Mouse (Mus musculus) heart, embryonic 15.5 days (tissue): ENCODE measurements around the gene Dclre1c. TPM values are rescaled to one million over a fixed set of nuclear protein-coding genes. Genes with fewer than 3 reads are reported as not detected.
"Not testable (repeated sequence)": the region's sequence is repeated elsewhere in the genome, so short reads cannot be mapped to it uniquely, and the experiment has no call there.

Experiments used
- ATAC-seq: fragments of 200-750 bp; cut with Nextera tagmentation; replicated peaks from 2 replicates; pipeline ENCODE4 v1.8.0; 2017; ENCODE audit warnings: low read depth, moderate TSS enrichment; ENCODE audit not compliant: insufficient number of reproducible peaks, insufficient read depth, low FRiP score
- H3K27ac ChIP-seq: fragments of 300-500 bp; sonication (generic); 2 replicates; pipeline ENCODE4 v1.5.1; 2015; ENCODE audit warnings: mild to moderate bottlenecking, inconsistent platforms
- H3K27me3 ChIP-seq: fragments of 300-500 bp; sonication (generic); 2 replicates; pipeline ENCODE4 v1.6.1; 2015; ENCODE audit warnings: inconsistent platforms
- H3K36me3 ChIP-seq: fragments of 300-500 bp; sonication (generic); 2 replicates; pipeline ENCODE4 v1.6.1; 2015; ENCODE audit warnings: mild to moderate bottlenecking, inconsistent platforms
- H3K4me1 ChIP-seq: fragments of 300-500 bp; sonication (generic); replicated peaks from 2 replicates; pipeline ENCODE4 v1.6.1; 2015; ENCODE audit warnings: inconsistent platforms
- H3K4me2 ChIP-seq: fragments of 300-500 bp; sonication (generic); 2 replicates; pipeline ENCODE4 v1.6.1; 2015; ENCODE audit warnings: inconsistent platforms, mild to moderate bottlenecking, moderate library complexity
- H3K4me3 ChIP-seq: fragments of 300-500 bp; sonication (generic); 2 replicates; pipeline ENCODE4 v1.5.1; 2015; ENCODE audit warnings: mild to moderate bottlenecking, inconsistent platforms
- H3K9ac ChIP-seq: fragments of 300-500 bp; sonication (generic); 2 replicates; pipeline ENCODE4 v1.6.1; 2015; ENCODE audit warnings: mild to moderate bottlenecking, inconsistent platforms
- H3K9me3 ChIP-seq: fragments of 300-500 bp; sonication (generic); replicated peaks from 2 replicates; pipeline ENCODE4 v1.6.1; 2016; ENCODE audit warnings: inconsistent platforms
- WGBS: fragments of 180-500 bp; shearing (Covaris S2); methylation state at CpG from one replicate; pipeline ENCODE4 v1.1.7; 2015; ENCODE audit warnings: mixed read lengths; 5-methylcytosine and 5-hydroxymethylcytosine counted together
- polyA plus RNA-seq: library from polyadenylated mRNA; unstranded; fragments of >200 nt; fragmentation: Nextera tagmentation; extraction: Ambion mirVana; gene quantifications from 2 replicates; pipeline ENCODE4 v1.2.1, GENCODE M21; 2015

Dclre1c gene
- polyA plus RNA-seq = 3.4 and 5.3 TPM in 2 replicates

DNA sequence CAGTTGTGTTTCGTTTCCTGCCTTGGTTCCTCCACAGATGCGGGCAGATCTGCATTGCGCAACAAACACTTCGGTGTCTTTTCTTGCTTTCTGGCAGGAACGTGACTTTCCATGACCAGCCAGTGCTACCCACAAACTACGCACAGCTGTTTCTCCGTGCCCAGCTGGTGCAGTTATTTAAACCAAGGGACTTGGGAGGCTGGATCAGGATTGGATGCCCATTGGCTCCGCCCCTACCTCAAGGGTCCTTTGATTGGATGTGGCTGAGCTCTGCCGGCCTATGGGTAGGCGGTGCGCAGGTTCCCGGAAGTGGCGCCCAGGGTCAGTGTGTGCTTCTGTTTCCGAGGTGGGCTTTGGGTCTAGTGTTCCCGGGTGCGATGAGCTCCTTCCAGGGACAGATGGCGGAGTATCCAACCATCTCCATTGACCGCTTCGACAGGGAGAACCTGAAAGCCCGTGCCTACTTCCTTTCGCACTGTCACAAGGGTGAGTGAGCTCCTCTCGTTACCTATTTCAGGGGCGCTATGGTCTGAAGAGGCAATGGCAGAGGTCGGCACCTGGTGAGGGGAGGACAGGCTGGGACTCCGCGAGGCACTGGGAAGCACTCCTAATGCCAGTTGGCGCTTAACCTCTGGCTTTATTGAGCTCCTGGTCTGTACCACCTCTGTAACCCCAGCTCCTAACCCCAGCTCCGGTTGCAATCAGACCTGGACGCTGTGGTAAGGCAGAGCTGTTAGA lies at the start of gene Dclre1c:
Dclre1c (plus strand) TSS at position 291 of the 738 bp plus-strand sequence.
- Histone ChIP-seq H3K27ac (no peak within 1 kb of the TSS), H3K27me3 (no peaks in the 10 kb centered on the region), H3K4me2 (peak within 1 kb of the TSS; percentile 87), H3K9me3 (no peaks in the 10 kb centered on the region), H3K4me3 (peak within 1 kb of the TSS; percentile 70), H3K9ac (peak within 1 kb of the TSS; percentile 59), H3K4me1 (0 out of 2 replicates have a peak, but pooled peaks cover 4% of the 10 kb centered on the region), H3K36me3 (no peaks in the 10 kb centered on the region)
- ATAC-seq = peak; percentile 92
- WGBS = 1% methylated on average over 29 of the region's 29 CpGs

DNA sequence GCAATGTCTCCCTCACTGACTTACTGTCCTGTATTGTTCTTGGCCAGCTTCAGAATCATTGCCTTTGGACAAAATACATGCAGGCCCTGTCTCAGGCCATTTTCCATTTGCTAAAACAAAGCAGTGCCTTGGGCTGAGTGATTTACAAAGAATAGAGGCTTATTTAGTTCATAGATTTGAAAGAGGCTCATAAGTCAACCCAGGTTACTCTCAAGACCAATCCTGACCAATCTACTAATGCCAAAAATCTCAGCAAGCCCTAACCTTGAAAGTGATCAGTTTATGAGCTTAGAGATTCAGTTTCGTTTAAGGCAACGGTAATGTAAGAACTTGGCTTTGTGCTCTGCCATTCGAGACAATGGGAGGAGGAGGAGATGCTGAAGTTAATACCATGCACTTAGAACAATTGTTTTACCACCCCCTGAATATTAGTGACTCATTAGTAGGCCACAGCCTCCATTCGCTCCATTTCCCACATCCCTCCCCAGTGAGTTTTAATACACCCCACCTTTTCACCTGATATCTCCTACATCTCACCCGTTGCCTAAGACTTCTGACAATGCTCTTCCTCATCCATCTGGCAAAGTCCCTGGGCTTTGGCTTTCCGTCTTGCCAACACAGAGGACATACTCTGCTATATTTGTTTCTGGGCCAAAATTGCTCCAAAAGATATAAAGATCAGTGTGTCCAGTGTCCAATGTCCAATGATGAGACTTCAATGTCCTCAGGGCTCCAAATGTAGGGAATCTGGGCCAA lies 36.6 kb upstream of the Dclre1c start:
- ATAC-seq = no peak
- no peak overlapping the region for H3K27ac ChIP-seq
- no peaks in the 10 kb centered on the region for H3K27me3 ChIP-seq
- H3K4me3 ChIP-seq = no peak overlapping the region
- H3K9ac ChIP-seq = no peak overlapping the region
- H3K36me3 ChIP-seq = no peaks in the 10 kb centered on the region
- H3K9me3 ChIP-seq = no peaks in the 10 kb centered on the region
- no peaks in the 10 kb centered on the region for H3K4me1 ChIP-seq
- WGBS = 76% methylated on average over 6 of the region's 6 CpGs
- no peak overlapping the region for H3K4me2 ChIP-seq

DNA sequence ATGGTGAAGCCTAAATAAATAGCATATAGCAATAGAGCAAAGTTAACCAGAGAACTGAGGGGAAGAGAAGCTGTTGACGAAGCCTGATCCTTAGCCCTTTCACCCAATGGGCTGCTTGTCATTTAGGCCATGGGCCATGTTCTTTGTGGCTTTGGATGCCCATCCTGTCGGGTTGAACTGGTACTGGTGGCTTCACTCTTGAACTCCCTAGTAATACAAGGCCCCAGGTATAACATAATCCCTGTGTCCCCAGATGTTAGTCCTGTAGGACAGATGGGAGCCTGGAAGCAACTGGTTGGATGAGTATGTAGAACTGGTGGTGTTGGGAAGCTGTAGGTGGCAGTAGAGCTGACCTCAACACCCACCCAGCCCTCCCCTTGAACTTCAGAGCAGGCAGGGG lies 32.0 kb upstream of the Dclre1c start:
- Histone ChIP-seq H3K9me3 (no peaks in the 10 kb centered on the region), H3K27me3 (no peaks in the 10 kb centered on the region), H3K36me3 (no peaks in the 10 kb centered on the region), H3K4me2 (no peak overlapping the region), H3K27ac (no peak overlapping the region), H3K9ac (no peak overlapping the region), H3K4me3 (no peak overlapping the region), H3K4me1 (no peaks in the 10 kb centered on the region)
- ATAC-seq = no peak
- 71% methylated on average over 2 of the region's 2 CpGs for whole genome bisulfite sequencing

DNA sequence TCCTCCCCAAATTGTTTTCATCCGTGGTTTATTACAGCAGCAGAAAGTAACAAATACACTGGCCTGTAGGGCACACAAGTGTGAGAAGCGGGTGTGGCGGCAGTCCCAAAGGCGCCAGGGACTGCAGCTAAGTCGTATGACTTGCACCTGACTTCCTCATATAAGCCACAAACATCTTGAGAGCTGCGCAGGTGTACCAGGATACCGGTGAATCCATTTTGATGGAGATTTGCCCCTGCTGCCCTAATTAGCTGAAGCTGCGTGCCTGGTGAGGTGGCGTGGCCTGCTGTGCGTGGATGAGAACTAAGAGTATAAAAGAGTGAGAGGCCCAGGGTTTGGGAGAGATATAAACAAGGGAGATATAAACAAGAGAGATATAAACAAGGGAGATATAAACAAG lies 26.8 kb upstream of the Dclre1c start, which contains the start of gene Olah:
Olah (minus strand) TSS at position 101 of the 400 bp plus-strand sequence.
- H3K9me3 ChIP-seq, H3K9ac ChIP-seq, H3K27ac ChIP-seq, H3K4me3 ChIP-seq, H3K36me3 ChIP-seq, H3K4me2 ChIP-seq, H3K4me1 ChIP-seq, H3K27me3 ChIP-seq, ATAC-seq: not testable (repeated sequence)
- WGBS = 70% methylated on average over 10 of the region's 10 CpGs

DNA sequence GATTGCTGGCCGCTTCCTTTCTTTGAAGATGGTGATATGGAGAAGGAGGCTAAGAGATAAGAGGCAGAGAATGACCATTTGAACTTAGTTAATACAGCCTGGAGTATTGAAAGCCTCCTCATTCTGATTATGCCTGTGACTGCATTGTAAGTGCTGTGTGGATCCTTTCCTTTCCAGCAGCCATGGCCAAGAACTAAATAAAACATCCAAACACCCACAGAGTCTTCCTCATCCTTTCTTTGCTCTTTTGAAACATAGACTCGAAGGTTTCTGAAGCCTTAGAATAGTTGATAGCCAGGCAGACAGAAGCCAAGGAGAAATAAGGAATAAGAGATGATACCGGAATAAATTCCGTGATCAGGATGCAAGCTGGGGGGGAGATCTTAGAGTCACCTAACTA lies 17.9 kb upstream of the Dclre1c start:
- Histone ChIP-seq H3K36me3 (no peaks in the 10 kb centered on the region), H3K4me3 (no peak overlapping the region), H3K27ac (no peak overlapping the region), H3K4me2 (no peak overlapping the region), H3K9me3 (no peaks in the 10 kb centered on the region), H3K4me1 (no peaks in the 10 kb centered on the region), H3K27me3 (no peaks in the 10 kb centered on the region), H3K9ac (no peak overlapping the region)
- no peak for ATAC-seq
- 70% methylated on average over 4 of the region's 4 CpGs for whole genome bisulfite sequencing

DNA sequence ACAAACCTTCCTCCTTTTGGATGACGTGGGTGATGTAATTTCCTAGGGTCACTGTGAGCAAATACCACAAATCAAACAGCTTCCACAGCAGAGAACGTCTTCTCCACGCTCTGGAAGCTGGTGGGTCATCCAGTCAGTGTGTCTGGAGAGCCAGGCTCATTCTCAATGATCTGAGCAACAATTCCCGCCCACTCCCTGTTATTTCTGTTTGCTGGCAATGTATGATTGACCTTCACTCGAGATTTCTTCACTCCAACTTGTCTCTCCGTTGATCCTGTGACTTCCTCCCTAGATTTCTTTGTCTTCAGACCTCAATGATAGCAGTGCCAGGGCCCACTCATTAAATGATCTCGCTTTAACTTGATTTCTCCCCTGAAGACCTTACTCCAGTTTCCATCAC lies 16.2 kb upstream of the Dclre1c start:
- Histone ChIP-seq H3K4me3 (no peak overlapping the region), H3K4me1 (no peaks in the 10 kb centered on the region), H3K27me3 (no peaks in the 10 kb centered on the region), H3K9me3 (no peaks in the 10 kb centered on the region), H3K27ac (no peak overlapping the region), H3K4me2 (no peak overlapping the region), H3K36me3 (no peaks in the 10 kb centered on the region), H3K9ac (no peak overlapping the region)
- no peak for ATAC-seq
- WGBS = 68% methylated on average over 7 of the region's 7 CpGs

DNA sequence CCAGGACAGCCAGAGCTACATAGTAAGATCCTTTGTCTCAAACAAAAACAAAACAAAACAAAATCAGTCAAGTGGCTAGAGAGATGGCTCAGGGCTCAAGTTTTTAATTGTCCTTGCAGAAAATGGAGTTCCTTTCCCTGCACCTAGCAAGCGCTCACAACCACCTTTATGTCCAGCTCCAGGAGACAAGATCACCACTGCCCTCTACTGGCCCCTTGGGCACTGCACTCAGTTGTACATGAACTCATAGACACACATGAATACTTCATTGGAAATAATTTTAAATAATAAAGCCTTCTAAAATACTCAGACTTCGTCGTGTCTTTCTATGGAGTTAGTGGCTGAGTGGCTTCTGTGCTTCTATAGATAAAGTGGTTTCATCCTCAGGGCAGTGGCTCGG lies 9.7 kb upstream of the Dclre1c start:
- Histone ChIP-seq H3K4me1 (peaks cover 4% of the 10 kb centered on the region; the same call in 1 of the 2 replicates), H3K9ac (no peak overlapping the region), H3K9me3 (no peaks in the 10 kb centered on the region), H3K36me3 (no peaks in the 10 kb centered on the region), H3K27ac (no peak overlapping the region), H3K4me2 (no peak overlapping the region), H3K27me3 (peaks cover 17% of the 10 kb centered on the region), H3K4me3 (no peak overlapping the region)
- ATAC-seq = no peak
- 38% methylated on average over 4 of the region's 4 CpGs for WGBS

DNA sequence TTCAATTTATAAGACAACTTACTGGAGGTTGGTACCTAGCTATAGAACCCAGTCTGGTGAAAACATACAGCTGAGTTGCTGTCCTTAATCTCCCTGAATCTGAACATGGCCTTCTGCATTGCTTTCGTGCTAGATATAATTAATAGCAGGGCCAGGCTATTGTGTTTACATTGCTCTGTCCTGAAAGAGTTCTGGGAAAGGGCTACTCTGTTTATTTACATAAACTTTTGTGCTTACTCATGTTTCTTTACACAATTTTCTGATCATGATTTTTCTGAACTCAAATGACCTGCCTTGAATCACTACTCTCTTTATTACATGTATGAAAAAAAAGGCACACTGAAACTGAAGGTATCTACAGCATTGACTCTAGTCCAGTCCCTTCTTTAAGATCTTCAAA lies 8.3 kb upstream of the Dclre1c start:
- Histone ChIP-seq H3K9me3 (no peaks in the 10 kb centered on the region), H3K27me3 (peaks cover 17% of the 10 kb centered on the region), H3K4me1 (peaks cover 6% of the 10 kb centered on the region; the same call in 1 of the 2 replicates), H3K36me3 (no peaks in the 10 kb centered on the region), H3K27ac (no peak overlapping the region), H3K9ac (no peak overlapping the region), H3K4me3 (no peak overlapping the region), H3K4me2 (no peak overlapping the region)
- no peak for ATAC-seq
- 67% methylated on average over 1 of the region's 1 CpGs for WGBS

DNA sequence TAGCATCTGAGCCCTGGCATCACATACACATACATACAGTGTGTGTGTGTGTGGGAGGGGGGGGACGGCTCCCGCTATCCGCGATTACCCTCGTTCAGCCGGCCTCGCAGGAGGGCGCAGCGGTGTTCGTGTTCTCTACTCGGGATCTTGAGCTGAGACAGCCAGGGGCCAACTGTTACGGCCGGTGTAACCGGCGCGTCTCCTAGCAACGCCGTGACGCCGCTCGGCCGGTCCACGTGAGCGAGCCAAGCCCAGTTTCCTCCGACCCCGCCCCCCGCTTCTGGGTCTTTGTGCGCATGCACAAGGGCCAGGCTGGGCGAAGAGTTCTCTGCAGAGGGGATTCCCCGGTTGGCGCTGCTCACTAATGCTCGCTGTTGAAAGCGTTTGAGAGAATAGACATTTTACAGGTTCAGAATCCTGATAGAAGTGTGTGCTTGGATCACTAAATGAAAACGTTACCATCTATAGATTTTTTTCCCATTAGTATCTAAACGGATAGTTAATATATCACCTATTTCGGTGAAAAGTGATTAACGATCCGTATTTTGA lies 5.0 kb upstream of the Dclre1c start:
- H3K9ac ChIP-seq = peak overlapping the region; percentile 49
- no peak overlapping the region for H3K27ac ChIP-seq
- H3K4me3 ChIP-seq = peak overlapping the region; percentile 64
- no peaks in the 10 kb centered on the region for H3K36me3 ChIP-seq
- ATAC-seq = peak; percentile 96
- H3K4me1 ChIP-seq = peaks cover 6% of the 10 kb centered on the region; the same call in 1 of the 2 replicates
- no peaks in the 10 kb centered on the region for H3K9me3 ChIP-seq
- peak overlapping the region; percentile 90 for H3K4me2 ChIP-seq
- H3K27me3 ChIP-seq = peaks cover 17% of the 10 kb centered on the region
- WGBS = 2% methylated on average over 38 of the region's 38 CpGs

DNA sequence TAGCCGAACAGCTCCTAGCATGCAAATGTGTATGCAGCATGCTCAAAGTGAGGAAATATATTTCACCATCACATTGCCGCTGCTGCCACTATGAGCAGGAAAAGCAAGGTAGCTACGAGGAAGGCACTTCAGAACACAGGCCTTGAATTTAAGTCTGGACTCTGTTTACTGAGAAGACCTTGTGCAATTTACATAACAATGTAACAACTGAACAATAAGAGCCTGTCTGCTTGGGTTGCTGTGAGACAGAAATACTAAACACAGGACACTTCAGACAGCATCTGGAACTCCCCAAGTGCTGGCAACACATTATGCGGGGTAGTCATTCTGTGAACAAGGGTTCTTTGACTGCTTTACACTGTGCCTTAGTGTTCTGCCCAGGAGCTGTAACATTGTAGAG lies 3.8 kb upstream of the Dclre1c start:
- Histone ChIP-seq H3K9me3 (no peaks in the 10 kb centered on the region), H3K27ac (no peak overlapping the region), H3K36me3 (no peaks in the 10 kb centered on the region), H3K27me3 (peaks cover 17% of the 10 kb centered on the region), H3K4me3 (no peak overlapping the region), H3K4me1 (peaks cover 9% of the 10 kb centered on the region; the same call in 1 of the 2 replicates), H3K4me2 (no peak overlapping the region), H3K9ac (no peak overlapping the region)
- ATAC-seq = no peak
- 77% methylated on average over 4 of the region's 4 CpGs for WGBS

DNA sequence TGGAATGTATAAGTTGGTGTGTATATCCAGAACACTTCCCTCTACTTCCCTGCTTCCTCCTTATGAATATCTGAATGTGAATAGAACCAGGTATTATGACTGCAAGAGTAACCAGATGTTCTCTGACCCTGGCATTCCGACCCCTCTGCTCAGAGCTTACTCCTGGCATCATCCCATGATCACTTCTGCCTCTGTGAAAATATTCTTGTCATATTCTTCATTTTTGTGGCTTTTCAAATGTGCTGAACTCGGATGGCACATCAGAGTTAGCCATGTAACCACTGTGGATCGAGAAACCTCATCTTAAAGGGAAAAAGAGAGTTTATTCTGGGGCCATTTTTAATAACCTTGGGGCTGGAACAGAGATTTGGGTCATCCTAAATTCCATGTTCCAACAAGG lies 1.4 kb upstream of the Dclre1c start, which contains the start of gene Meig1:
Meig1 (minus strand) TSS at position 101 of the 400 bp plus-strand sequence.
- Histone ChIP-seq H3K27me3 (peaks cover 6% of the 10 kb centered on the region; the same call in 1 of the 2 replicates), H3K9ac (no peak within 1 kb of the TSS), H3K4me2 (peak within 1 kb of the TSS; percentile 87), H3K9me3 (no peaks in the 10 kb centered on the region), H3K4me1 (peaks cover 9% of the 10 kb centered on the region; the same call in 1 of the 2 replicates), H3K36me3 (no peaks in the 10 kb centered on the region), H3K27ac (no peak within 1 kb of the TSS), H3K4me3 (peak within 1 kb of the TSS; percentile 70)
- 57% methylated on average over 3 of the region's 3 CpGs for WGBS
- ATAC-seq = no peak
